Mouse (Mus musculus) MEL (cell line): Measurements from ENCODE around the gene Nes.

Experiments used
- CTCF ChIP-seq, 3 experiments: IDR thresholded peaks in 2 of 3; conservative IDR thresholded peaks in 1 of 3; 2 replicates each; pipeline ENCODE4 v1.5.1; 2011 to 2012; ENCODE audit warnings: low read length in 3 of 3, low read depth in 2 of 3, mild to moderate bottlenecking in 2 of 3, improper control_type of control experiment in 1 of 3, inconsistent platforms in 1 of 3, mixed read lengths in 1 of 3, moderate library complexity in 1 of 3; ENCODE audit not compliant: control insufficient read depth in 1 of 3, insufficient read depth in 1 of 3, poor library complexity in 1 of 3, severe bottlenecking in 1 of 3
- E2F4 ChIP-seq: IDR thresholded peaks from 2 replicates; pipeline ENCODE4 v1.6.1; 2011; ENCODE audit warnings: low read depth, low read length, improper control_type of control experiment, borderline replicate concordance
- GATA1 ChIP-seq: IDR thresholded peaks from 2 replicates; pipeline ENCODE4 v1.6.1; 2011; ENCODE audit warnings: low read depth, low read length, improper control_type of control experiment
- MAX ChIP-seq: IDR thresholded peaks from 2 replicates; pipeline ENCODE4 v1.6.1; 2011; ENCODE audit warnings: low read length, improper control_type of control experiment
- MAZ ChIP-seq: IDR thresholded peaks from 2 replicates; pipeline ENCODE4 v1.6.1; 2012; ENCODE audit warnings: low read depth, mild to moderate bottlenecking, inconsistent platforms, low read length, improper control_type of control experiment
- MXI1 ChIP-seq: IDR thresholded peaks from 2 replicates; pipeline ENCODE4 v1.6.1; 2011; ENCODE audit warnings: mild to moderate bottlenecking, low read depth, low read length, improper control_type of control experiment
- NELFE ChIP-seq: IDR thresholded peaks from 2 replicates; pipeline ENCODE4 v1.6.1; 2011; ENCODE audit warnings: low read depth, low read length, improper control_type of control experiment
- POLR2A ChIP-seq, 2 experiments: IDR thresholded peaks; 2 replicates each; pipeline ENCODE4 v1.6.1; 2011 to 2012; ENCODE audit warnings: low read length in 2 of 2, mild to moderate bottlenecking in 2 of 2, control low read depth in 1 of 2, improper control_type of control experiment in 1 of 2, low read depth in 1 of 2, moderate library complexity in 1 of 2; ENCODE audit not compliant: control insufficient read depth in 1 of 2, insufficient read depth in 1 of 2, poor library complexity in 1 of 2
- SIN3A ChIP-seq: IDR thresholded peaks from 2 replicates; pipeline ENCODE4 v1.6.1; 2012; ENCODE audit warnings: low read length, improper control_type of control experiment, inconsistent platforms
- TBP ChIP-seq: IDR thresholded peaks from 2 replicates; pipeline ENCODE4 v1.8.0; 2011; ENCODE audit warnings: low read depth, low read length, improper control_type of control experiment
- ZC3H11A ChIP-seq: IDR thresholded peaks from 2 replicates; pipeline ENCODE4 v1.6.1; 2012; ENCODE audit warnings: low read depth, mild to moderate bottlenecking, inconsistent platforms, low read length, improper control_type of control experiment
- ZKSCAN1 ChIP-seq: IDR thresholded peaks from 2 replicates; pipeline ENCODE4 v1.6.1; 2012; ENCODE audit warnings: low read depth, mild to moderate bottlenecking, inconsistent platforms, low read length, improper control_type of control experiment, moderate library complexity

- TF ChIP-seq E2F4 = no peak
- no peak for TF ChIP-seq POLR2A (IDR thresholded peaks at IDR 0.05; ENCODE audit: control insufficient read depth in 1 of 2, insufficient read depth in 1 of 2, low read depth in 1 of 2, low read length in 2 of 2, poor library complexity in 1 of 2)
- TF ChIP-seq CTCF (IDR thresholded peaks at IDR 0.05 in 2 of 3, conservative IDR thresholded peaks at IDR 0.05 in 1 of 3; ENCODE audit: control insufficient read depth in 1 of 3, insufficient read depth in 1 of 3, low read depth in 2 of 3, low read length in 3 of 3, poor library complexity in 1 of 3, severe bottlenecking in 1 of 3) = no peak
- no peak for TF ChIP-seq GATA1
- no peak for TF ChIP-seq MAZ
- TF ChIP-seq ZKSCAN1 = no peak
- TF ChIP-seq ZC3H11A = no peak
- TF ChIP-seq TBP = no peak
- TF ChIP-seq MAX = no peak
- TF ChIP-seq MXI1 = no peak
- TF ChIP-seq NELFE = no peak
- TF ChIP-seq SIN3A = no peak
These were observed 10.7 kb upstream of the Nes start for GRCm38 (mm10) chr3:87960191-87960585.
